Mouse (Mus musculus): ENCODE results near the gene Ddo.

Gene Ddo

DNA sequence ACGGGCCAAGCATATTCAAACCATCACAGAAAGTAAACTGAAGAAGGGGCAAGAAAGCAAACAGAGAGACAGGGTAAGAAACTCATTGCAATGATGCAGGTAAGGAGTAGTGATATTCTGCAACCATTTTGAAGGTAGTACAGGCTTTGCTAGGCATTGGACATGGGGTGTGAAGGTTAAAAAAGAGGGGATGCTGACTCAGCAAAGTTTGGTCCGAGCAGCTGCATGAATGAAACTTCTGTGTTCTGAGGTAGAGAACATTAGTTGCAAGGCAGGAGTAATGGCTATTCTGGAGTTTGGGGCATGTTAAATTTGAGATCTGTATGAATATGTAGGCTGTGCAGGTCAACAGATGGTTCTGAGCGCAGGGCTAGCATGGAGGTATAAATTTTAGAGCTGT, 35.5 kb downstream of the Ddo start:
- no peak for DNase-seq (ENCODE audit: low read depth, low spot score)

DNA sequence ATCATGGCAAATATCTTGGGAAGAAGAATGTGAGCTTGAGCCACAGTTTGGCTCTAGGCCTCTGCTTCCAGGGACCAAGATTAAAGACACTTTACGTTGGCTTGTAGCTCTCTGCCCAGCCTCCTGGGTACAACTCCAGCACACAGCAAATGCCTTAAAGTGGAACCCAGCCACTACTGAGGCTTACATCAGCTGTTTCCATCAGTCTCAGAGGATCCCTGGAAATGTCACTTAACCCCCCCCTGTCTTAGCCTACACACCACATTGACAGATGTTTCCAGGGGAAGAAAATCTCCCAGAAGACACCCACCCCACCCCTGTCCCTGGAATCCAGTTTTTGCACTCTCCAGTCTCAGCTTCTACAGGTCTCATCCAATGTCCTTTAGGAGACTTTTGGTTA, 37.1 kb downstream of the Ddo start:
- no peak for DNase-seq (ENCODE audit: low read depth, low spot score)

DNA sequence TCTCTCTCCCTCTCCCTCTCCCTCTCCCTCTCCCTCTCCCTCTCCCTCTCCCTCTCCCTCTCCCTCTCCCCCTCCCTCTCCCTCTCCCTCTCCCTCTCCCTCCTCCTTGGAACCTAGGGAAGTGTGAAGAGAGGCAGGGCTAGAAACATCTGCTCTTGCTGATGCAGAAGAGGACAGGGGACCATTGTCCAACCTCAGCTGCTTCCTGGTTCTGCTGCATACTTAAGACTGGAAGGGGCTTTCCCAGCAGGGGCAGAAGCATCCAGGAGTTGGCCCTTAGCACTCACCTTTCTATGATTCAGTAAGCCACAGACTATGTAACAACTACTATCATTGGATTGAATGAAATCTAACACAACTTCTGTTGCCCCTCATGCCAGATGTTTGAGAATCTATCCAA, 38.8 kb downstream of the Ddo start:
- DNase-seq (ENCODE audit: low read depth, low spot score): peak; percentile 47

DNA sequence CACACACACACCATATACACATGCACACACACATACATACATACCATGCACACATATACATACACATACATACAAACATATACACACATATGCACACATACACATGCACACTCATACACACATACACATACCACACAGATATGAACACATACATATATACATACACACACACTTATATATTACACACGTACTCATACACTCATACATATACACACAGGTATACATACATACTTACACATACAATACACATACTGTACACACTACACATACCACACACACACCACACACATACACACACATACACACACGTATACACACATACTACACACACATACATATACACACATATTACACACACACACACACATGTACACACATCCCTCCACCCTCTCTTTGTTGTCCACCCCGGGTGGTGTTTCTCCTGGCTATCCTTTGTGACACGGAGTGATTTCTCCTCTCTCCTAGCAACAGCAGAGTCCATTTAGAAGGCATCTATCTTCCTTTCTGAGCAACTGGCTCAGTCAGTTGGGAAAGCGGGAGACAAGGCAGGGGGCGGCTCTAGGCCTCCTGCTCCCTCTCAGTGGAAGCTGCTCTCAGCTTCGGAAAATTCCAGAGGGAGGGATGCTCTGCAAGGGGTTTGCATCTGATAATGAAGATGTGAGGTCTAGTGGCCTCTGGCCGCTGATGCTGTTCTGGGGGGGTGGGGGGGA, 42.9 kb downstream of the Ddo start:
- no peak for DNase-seq (ENCODE audit: low read depth, low spot score)

DNA sequence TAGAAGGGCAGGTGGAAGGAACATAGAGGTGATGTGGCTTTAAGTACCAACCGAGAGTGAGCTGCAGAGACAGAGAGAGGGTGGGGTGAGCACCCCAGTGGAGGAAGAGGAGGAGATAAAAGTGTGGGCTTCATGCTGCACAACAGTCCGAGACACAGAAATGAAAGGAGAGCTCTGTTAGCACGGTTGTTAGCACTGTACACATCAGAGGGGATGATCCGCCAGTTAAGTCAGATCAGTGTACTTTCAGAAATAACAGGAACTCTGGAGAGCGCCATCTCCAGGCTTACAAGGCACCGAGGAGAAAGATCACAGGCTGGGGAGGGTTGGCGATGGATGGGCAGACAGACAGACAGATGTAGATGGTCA, 43.5 kb downstream of the Ddo start:
- no peak for DNase-seq (ENCODE audit: low read depth, low spot score)

DNA sequence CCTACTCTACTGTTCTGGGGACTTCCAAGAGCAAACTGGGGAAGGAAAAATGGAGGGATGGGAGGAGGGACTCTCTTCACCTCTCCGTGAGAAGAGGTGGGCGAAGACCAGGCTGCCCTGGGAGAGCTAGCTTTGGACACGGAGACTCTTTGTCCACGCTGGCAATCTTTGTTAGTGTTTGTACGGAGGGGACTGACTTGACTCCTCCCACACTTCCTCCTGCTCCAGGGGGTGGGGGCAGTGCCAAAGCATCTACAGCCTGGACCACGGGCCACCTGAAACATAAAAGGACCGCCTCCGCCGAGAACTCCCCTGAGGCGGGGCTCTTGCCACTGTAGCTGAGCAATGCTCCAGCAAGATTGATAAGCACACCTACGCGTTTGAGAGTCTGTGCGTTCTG, 44.3 kb downstream of the Ddo start:
- no peak for DNase-seq (ENCODE audit: low read depth, low spot score)

DNA sequence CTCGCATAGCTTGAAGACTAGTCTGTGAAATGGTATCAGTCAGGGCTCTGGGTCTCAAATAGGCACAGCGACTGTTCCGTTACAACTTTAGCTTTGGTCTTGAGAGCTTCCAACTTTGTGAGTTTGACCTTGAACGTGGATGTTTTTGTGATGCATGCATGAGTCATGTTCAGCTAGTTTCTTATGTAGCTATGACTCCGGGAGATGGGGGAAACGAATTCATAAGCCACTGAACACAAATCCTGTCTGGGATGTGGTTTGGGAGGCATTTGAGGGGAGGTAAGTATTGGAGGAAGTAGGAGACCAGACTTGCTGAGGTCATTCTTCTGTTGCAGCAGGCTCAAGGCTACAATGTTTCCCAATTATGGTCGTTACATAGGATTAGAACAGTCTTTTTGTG, 46.1 kb downstream of the Ddo start:
- peak; percentile 70 for DNase-seq (ENCODE audit: low read depth, low spot score)

DNA sequence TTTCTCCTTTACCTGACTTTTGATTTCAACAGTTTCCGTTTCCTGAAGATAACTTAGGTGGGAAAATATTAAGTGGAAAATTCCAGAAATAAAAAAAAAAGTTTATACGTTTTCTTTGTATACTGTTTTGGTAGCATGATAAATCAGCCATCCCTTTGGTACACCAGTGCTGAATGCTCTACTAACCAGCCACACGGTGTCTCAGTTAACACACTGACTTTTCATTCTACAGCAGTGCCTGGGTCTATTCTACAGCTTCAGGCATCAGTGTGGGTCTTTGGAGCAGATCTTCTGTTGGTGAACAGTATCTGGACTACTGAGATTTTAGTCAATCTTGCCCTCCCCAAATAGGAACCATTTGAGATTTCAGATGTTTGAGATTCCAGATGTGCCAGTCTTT, 48.7 kb downstream of the Ddo start:
- no peak for DNase-seq (ENCODE audit: low read depth, low spot score)

DNA sequence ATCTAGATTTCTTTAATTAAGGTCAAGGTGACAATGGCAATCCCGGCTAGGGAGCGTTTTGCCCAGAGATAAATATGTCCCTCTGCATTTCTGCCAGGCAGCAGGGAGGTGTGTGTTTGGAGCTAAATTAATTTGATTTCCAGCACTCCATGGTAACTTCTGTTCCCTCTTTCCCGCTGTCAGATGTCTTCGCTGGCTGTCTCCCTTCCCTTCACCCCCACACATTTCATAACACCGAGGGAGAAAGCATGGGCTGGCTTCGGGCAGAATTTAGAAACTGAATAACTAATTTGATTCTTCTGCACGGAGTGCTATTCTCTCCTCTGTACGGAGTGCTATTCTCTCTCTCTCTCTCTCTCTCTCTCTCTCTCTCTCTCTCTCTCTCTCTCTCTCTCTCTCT, 52.7 kb downstream of the Ddo start:
- no peak for DNase-seq (ENCODE audit: low read depth, low spot score)

DNA sequence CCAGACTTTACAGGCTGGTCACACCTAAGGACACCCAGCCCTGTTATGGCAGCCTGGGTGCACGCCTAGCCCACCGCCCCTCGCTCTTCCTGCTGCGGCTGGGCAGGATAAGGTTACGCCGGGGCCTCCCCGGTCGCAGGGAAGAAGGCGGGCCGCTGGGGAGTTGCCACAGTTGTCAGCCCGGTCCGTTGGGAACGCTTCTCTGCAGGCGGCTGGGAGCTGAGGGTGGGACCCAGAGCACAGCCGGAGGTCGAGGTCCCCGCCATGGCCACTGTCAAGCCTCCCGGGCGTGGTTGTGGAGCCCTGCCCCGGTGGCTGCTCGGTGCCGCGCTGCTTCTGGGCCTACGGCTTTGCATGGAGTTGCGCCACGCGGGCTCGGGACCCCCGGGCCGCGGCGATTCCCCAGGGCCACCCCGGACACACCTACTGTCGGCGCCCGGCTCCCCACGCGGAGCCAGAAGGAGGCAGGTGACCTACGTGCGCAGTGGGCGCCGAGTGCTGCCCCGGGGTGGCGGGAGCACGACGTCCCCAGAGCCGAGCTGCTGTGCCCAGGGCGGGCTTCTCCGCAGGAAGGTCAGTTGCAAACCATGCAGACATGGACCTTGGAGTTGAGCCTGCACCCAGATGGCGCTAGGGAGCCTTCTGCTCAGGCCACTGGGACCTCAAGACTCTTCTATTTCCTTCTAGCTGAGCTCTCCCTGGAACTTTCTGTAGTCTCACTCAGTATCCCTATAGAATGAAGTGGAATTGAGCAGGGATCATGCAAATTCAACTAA, 53.5 kb downstream of the Ddo start, which contains the start of gene Mettl24:
Gene Mettl24, plus strand, starts transcription at position 191 of the 776 bp plus-strand sequence.
- DNase-seq (ENCODE audit: low read depth, low spot score): peak; percentile 25

DNA sequence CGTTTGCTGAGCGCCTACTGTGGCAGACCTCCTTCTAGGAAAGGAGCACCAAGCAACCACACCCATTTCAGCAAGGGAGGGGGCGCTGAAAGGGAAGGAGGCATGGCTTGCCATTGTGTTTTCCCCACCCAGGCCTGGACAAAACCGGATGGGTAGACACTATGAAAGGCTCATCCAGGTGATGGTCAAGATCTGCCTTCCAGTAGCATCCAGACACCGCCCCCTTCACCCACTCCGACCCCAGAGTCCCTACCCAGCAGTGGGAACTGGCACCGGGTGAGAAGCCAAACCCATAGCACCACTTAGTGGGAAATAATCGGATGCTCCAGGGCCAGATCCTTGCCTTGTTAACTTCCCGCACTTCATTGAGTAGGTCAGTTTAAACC, 54.0 kb downstream of the Ddo start:
- no peak for DNase-seq (ENCODE audit: low read depth, low spot score)

DNA sequence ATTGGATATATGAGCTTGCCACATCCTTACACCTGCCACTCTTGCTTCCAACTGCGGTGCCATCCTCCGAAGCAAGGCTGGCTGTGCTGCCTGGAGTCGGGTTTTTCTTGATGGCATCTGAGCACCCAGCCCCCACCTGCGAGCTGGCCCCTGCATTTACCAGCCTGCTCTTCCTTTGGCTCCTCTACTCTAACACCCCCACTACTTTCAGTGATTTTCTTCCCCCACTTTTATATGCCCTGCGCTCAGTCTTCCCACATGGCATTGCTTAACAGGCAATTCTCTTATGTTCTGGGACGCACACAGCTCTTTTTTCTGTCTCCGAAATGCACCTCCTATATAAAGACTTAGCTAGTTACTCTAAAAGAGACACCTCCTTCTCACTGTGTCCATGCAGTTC, 54.5 kb downstream of the Ddo start:
- DNase-seq (ENCODE audit: low read depth, low spot score): no peak

DNA sequence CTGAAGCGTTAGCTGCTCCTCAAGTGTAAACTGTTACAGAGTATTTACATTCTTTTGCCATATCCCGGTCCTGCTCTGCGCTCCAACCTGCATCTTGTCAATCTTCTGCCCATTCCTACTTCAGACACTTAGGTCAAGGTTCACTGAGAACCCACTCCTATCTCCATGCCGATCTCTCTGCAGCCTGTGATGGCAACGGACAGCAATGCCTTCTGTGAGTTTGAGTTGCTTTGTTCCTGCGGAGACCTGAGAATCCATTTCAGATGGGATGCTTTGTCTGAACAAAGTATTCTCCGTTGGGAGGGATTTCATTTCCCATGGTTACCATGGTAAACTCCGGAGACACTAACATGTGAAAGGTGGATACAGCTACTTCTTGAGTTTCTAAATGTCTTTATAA, 55.8 kb downstream of the Ddo start:
- DNase-seq (ENCODE audit: low read depth, low spot score): no peak

DNA sequence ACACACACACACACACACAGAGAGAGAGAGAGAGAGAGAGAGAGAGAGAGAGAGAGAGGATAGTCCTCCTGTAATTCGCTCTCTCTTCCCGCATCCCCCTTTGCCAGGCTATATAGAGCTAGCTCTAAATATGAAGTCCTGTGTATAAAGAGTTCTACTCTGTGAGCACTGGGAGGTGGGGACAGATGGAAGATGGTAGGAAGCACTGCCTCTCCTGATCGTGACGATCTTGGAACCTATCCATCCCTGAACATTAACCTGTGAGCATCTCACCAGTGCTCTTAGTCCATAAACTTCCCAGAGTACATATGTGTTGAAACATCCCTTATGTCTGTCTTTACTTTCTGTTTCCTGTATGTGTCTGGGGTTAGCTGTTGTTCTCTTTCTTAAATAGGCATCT, 57.2 kb downstream of the Ddo start:
- DNase-seq (ENCODE audit: low read depth, low spot score): no peak

DNA sequence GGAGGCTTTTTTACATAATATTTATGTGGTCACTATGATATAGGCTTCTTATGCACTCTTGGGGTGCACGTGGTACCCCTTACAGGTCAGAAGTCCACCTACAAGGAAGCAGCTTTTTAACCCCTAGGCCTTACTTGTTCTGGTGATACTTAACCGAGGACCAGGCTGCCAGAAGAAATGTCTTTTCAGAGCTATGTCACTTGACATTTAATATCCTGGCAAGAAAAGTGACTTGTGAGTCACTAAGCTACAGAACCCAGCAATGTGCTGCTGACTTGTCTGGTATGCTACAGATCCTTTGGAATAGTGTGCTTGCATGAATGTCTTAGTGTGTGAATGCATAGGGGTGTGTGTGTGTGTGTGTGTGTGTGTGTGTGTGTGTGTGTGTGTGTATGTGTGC, 57.6 kb downstream of the Ddo start:
- DNase-seq (ENCODE audit: low read depth, low spot score): peak; percentile 67

DNA sequence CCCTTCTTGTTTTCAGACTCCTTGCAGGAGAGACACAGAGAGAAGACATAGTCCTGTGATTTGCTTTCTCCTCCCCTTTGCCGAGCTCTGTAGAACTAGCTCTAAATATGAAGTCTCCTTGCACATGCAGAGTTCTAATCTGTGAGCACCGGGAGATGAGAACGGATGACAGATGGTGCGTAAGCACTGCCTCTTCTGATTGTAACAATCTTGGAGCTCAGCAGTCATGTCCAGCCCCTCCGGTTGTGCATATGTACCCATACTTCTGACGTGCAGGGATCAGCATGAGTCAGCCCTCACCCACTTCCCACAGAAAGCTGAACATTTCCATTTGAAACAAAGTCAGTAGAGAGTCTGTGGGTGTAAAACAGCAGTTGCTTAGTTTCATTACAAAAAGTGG, 58.5 kb downstream of the Ddo start:
- DNase-seq (ENCODE audit: low read depth, low spot score): peak; percentile 42

DNA sequence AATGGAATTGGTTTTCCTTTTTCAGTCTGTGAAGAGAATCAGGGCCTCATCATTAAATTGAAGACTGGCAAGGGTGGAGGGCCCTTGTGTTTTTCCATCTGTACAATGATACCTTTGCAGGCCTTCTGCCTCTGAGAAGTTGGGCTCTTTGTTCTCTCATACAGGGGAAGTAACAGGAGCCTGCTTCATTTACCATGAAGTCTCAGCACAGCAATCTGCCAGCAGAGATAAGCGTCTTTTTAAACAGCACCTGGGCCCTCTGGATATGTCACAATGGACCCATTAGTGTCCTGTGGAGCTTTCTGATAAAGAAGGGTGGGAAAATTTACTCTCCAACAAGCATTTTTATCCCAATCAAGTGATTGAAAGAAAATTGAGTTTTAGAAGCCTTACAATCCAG, 59.1 kb downstream of the Ddo start:
- no peak for DNase-seq (ENCODE audit: low read depth, low spot score)

DNA sequence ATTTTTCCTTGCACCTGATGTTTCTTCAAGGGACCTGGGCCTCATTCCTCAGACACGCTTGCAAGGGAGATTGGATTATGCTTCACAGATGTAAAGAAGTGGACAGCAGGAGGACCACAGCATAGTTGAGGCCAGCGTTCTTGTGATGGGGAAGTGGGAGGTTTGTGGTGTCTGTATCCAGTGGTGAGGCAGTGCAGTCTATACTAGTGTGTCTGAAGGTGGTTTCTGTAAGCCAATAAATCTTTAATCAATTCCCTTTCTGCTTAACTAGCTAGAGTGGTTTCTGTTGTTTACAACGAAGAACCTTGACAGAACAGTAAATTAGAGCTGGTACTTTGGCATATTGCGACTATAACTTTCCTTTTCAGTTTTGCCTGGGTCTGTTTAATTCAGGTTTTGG, 68.8 kb downstream of the Ddo start:
- no peak for DNase-seq (ENCODE audit: low read depth, low spot score)

DNA sequence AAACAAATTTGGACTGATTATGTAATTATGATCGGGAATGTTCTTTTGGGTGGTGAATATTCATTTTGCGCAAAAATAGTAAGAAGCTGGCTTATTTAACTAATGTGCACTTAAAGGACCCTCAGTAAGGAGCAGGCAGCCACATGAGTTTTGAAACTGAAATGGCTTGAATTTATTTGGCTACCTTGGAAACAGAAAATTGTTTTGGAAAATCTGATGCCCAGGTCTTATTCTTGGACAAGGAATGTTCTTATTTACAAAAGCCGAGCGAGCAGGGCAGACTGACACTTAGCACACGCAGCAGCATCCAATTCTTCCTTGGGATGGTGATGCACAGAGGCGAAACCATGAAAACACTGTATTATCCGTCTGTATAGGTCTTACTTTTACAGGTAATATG, 81.3 kb downstream of the Ddo start:
- DNase-seq (ENCODE audit: low read depth, low spot score): no peak

DNA sequence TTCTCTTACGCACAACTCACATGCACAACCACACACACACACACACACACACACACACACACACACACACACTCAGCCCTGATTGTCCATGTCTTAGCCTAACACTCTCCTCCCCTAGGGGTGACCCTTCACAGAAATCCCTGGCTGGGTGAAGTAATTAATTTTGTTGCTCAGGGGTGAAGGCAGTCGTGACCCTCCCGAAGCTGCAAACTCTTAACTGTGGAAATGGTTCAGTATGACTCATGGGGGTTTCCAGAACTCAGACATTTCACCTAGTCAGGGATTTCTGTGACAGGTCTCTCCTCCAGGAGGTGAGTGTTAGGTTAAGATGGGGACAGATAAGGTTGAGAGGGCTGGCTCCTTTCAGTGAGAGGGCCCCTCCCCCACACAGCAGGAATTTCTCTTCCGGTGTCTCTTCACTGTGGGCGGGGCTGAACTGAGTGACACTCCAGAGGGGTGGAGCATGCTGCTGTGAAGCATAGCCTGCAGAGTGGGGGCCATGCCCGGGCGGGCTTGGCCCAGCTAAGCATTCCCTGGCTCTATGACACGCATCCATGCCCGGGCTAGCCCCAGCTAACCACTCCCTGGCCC, 83.3 kb downstream of the Ddo start:
- peak; percentile 86 for DNase-seq (ENCODE audit: low read depth, low spot score)

DNA sequence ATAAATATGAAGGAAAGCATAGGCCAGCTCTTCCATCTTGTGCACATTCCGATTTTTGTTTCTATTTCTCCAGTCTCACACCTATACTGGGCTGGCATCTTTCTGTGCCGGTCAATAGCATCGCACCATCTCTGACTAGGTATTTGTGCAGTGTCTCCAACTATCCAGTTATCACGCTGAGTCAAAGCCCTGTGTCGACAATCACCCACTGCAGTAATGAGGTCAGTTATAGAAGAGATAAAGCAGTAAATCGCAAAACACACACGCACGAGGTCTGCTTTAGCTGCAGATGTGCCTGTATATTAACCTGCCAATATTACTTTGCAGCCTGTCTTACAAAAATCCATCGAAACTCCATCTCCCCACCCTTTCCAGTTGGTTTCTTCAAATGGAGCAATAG, 84.0 kb downstream of the Ddo start:
- DNase-seq (ENCODE audit: low read depth, low spot score): no peak

DNA sequence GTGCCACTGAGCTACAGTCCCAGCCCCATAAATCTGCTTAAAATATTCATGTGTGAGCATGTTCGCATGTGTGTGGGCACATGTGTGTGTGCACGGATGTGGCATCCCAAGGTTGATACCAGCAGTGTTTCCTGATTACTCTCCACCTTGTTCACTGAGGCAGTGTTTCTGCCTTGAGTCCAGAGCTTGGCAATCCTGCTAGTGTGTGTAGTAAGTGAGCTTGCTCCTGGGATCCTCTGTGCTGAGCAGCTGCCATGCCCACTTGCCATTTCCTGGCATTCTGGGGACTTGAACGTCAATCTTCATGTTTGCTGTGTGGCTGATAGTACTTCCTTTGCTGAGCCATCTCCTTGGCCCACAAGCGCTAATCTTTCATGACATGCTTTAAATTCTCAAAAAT, 85.3 kb downstream of the Ddo start:
- DNase-seq (ENCODE audit: low read depth, low spot score): no peak

DNA sequence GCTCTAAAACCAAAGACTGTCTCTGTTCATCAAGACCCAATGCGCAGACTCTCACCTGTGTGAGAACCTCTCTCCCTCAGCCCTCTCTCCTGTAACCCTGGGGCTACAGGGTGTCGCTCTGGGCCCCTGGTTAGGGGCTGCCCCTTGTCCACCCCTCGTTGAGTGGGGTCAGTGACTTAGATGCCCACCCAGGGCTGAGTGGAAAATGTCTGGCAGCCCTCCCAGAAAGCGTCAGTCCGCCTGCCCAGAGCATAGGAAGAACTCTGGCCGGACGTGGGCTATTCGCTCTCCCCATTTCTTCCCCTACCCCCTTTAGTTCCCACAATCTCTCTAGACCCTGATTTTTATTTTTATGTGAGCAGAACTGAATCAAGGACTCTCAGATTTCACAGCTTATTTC, 86.5 kb downstream of the Ddo start:
- DNase-seq (ENCODE audit: low read depth, low spot score): no peak

Data from 3T3-L1 (cell line).